Mouse (Mus musculus) olfactory bulb, adult 2 months (tissue): ENCODE results near the gene Rasgrp2.

Source experiments
- CTCF ChIP-seq: fragments of 200-500 bp; IDR thresholded peaks from 2 replicates; pipeline ENCODE4 v1.5.1; 2012; ENCODE audit warnings: low read depth, mild to moderate bottlenecking, low read length, moderate library complexity; ENCODE audit not compliant: insufficient read depth
- POLR2A ChIP-seq: fragments of 200-500 bp; IDR thresholded peaks from 2 replicates; pipeline ENCODE4 v1.6.1; 2012; ENCODE audit warnings: mild to moderate bottlenecking, low read depth, low read length, moderate library complexity; ENCODE audit not compliant: insufficient read depth

GRCm38 (mm10) chr19:6375423-6376254, 23.5 kb upstream of the Rasgrp2 start:
- no peak for TF ChIP-seq POLR2A
- no peak for TF ChIP-seq CTCF
